Mouse (Mus musculus) inflammation-experienced regulatory T-cells, adult 6 months (primary cell): Measurements from ENCODE around the gene Foxp1. TPM values are rescaled to one million over a fixed set of nuclear protein-coding genes. Genes with fewer than 3 reads are reported as not detected.

Experiments used
- ATAC-seq: one replicate; pipeline ENCODE4 v1.8.0; 2017
- polyA plus RNA-seq, 3 experiments: library from polyadenylated mRNA; unstranded; fragments of 100-300 nt; shearing (Covaris generic); gene quantifications; one replicate each; pipeline ENCODE4 v1.2.1; 2017

The Foxp1 gene
- polyA plus RNA-seq, 3 experiments from 2014 or later: 83.3 to 273 (median 271) TPM

GRCm38 (mm10) chr6:99111856-99112255, 410.7 kb downstream of the Foxp1 start:
- no peak for ATAC-seq

- ATAC-seq: no peak
These were observed 414.1 kb downstream of the Foxp1 start for GRCm38 (mm10) chr6:99108417-99108816.

- ATAC-seq: no peak
These were observed 414.8 kb downstream of the Foxp1 start for GRCm38 (mm10) chr6:99107674-99108073.

- no peak for ATAC-seq
These were observed 415.4 kb downstream of the Foxp1 start for GRCm38 (mm10) chr6:99107081-99107482.

GRCm38 (mm10) chr6:99105979-99106378, 416.5 kb downstream of the Foxp1 start:
- ATAC-seq: no peak

GRCm38 (mm10) chr6:99104446-99104845, 418.1 kb downstream of the Foxp1 start:
- ATAC-seq: no peak

GRCm38 (mm10) chr6:99103911-99104310, 418.6 kb downstream of the Foxp1 start:
- no peak for ATAC-seq

- ATAC-seq: no peak
These were observed 421.0 kb downstream of the Foxp1 start for GRCm38 (mm10) chr6:99101489-99101908.

- no peak for ATAC-seq
These were observed 422.2 kb downstream of the Foxp1 start for GRCm38 (mm10) chr6:99100331-99100730.

GRCm38 (mm10) chr6:99099781-99100180, 422.7 kb downstream of the Foxp1 start:
- no peak for ATAC-seq

- ATAC-seq: no peak
These were observed 425.3 kb downstream of the Foxp1 start for GRCm38 (mm10) chr6:99097191-99097590.

- no peak for ATAC-seq
These were observed 425.8 kb downstream of the Foxp1 start for GRCm38 (mm10) chr6:99096776-99097166.

- ATAC-seq: peak; percentile 73
These were observed 426.3 kb downstream of the Foxp1 start for GRCm38 (mm10) chr6:99096105-99096775.

GRCm38 (mm10) chr6:99095185-99096104, 427.1 kb downstream of the Foxp1 start:
- peak; percentile 60 for ATAC-seq

GRCm38 (mm10) chr6:99094339-99094989, 428.1 kb downstream of the Foxp1 start:
- ATAC-seq: peak; percentile 2

- no peak for ATAC-seq
These were observed 428.7 kb downstream of the Foxp1 start for GRCm38 (mm10) chr6:99093856-99094255.

GRCm38 (mm10) chr6:99093208-99093607, 429.3 kb downstream of the Foxp1 start:
- no peak for ATAC-seq

GRCm38 (mm10) chr6:99091799-99092198, 430.7 kb downstream of the Foxp1 start:
- no peak for ATAC-seq

GRCm38 (mm10) chr6:99087598-99087997, 434.9 kb downstream of the Foxp1 start:
- ATAC-seq: no peak

- no peak for ATAC-seq
These were observed 437.6 kb downstream of the Foxp1 start for GRCm38 (mm10) chr6:99084956-99085355.

GRCm38 (mm10) chr6:99081259-99081658, 441.3 kb downstream of the Foxp1 start:
- no peak for ATAC-seq

- ATAC-seq: no peak
These were observed 443.3 kb downstream of the Foxp1 start for GRCm38 (mm10) chr6:99079041-99079835.
